Mouse (Mus musculus): ENCODE data around the gene Hdac11. TPM values are rescaled to one million over a fixed set of nuclear protein-coding genes. Genes with fewer than 3 reads are reported as not detected.

Gene Hdac11
- total RNA-seq, 2 experiments from 2014 or later: 9.4 to 12.6 TPM

- intact Hi-C loops (cut with DNase I): loop anchor here (1.0 to 5.0 kb wide), 2 partner anchors 116 to 247 kb away; partner anchors contain the start of gene Wnt7a
These were observed 8.7 kb downstream of the Hdac11 start for GRCm38 (mm10) chr6:91165210-91165609.

GRCm38 (mm10) chr6:91167828-91168227 is 11.4 kb downstream of the Hdac11 start:
- DNase-seq: no peak
- intact Hi-C loops (cut with DNase I): loop anchor here (5.0 kb wide), 1 partner anchor 244 kb away; the partner anchor contains the start of gene Wnt7a

More at GRCm38 (mm10) chr6:91165210-91165609, 8.7 kb downstream of the Hdac11 start:
- DNase-seq: peak; percentile 80 to 85

GRCm38 (mm10) chr6:91169129-91169528 is 12.7 kb downstream of the Hdac11 start:
- intact Hi-C loops (cut with DNase I): loop anchor here (5.0 kb wide), 1 partner anchor 243 kb away; the partner anchor contains the start of gene Wnt7a
- DNase-seq: no peak

GRCm38 (mm10) chr6:91171396-91171895 is 15.0 kb downstream of the Hdac11 start:
- DNase-seq: no peak
- intact Hi-C loops (cut with DNase I): no loop called here

- no peak for DNase-seq
- intact Hi-C loops (cut with DNase I): no loop called here
These were observed 15.9 kb downstream of the Hdac11 start for GRCm38 (mm10) chr6:91172381-91172780.

- intact Hi-C loops (cut with DNase I): loop anchor here (1.0 kb wide), 2 partner anchors 104 to 108 kb away; no protein-coding TSS in a partner anchor
- DNase-seq: peak; percentile 82 to 87
These were observed 16.9 kb downstream of the Hdac11 start for GRCm38 (mm10) chr6:91173221-91173880.

- no peak for DNase-seq
- intact Hi-C loops (cut with DNase I): no loop called here
These were observed 17.7 kb downstream of the Hdac11 start for GRCm38 (mm10) chr6:91174211-91174610.

- peak; percentile 56 to 62 for DNase-seq
- intact Hi-C loops (cut with DNase I): loop anchor here (5.0 kb wide), 1 partner anchor 42 kb away; no protein-coding TSS in a partner anchor
These were observed 24.3 kb downstream of the Hdac11 start for GRCm38 (mm10) chr6:91180767-91181171.

- intact Hi-C loops (cut with DNase I): loop anchor here (5.0 kb wide), 1 partner anchor 41 kb away; no protein-coding TSS in a partner anchor
- peak; percentile 91 to 93 for DNase-seq
These were observed 24.9 kb downstream of the Hdac11 start for GRCm38 (mm10) chr6:91181320-91181719.

GRCm38 (mm10) chr6:91182075-91182490 is 25.6 kb downstream of the Hdac11 start:
- no peak for DNase-seq
- intact Hi-C loops (cut with DNase I): loop anchor here (5.0 kb wide), 1 partner anchor 40 kb away; no protein-coding TSS in a partner anchor

GRCm38 (mm10) chr6:91183041-91183440 is 26.6 kb downstream of the Hdac11 start:
- no peak for DNase-seq
- intact Hi-C loops (cut with DNase I): loop anchor here (5.0 kb wide), 1 partner anchor 39 kb away; no protein-coding TSS in a partner anchor

- intact Hi-C loops (cut with DNase I): loop anchor here (5.0 kb wide), 1 partner anchor 38 kb away; no protein-coding TSS in a partner anchor
- peak; percentile 62 to 64 for DNase-seq
These were observed 27.5 kb downstream of the Hdac11 start for GRCm38 (mm10) chr6:91183980-91184379.

- intact Hi-C loops (cut with DNase I): loop anchor here (5.0 kb wide), 1 partner anchor 38 kb away; no protein-coding TSS in a partner anchor
- no peak for DNase-seq
These were observed 28.3 kb downstream of the Hdac11 start for GRCm38 (mm10) chr6:91184776-91185175.

- peak; percentile 64 to 75 for DNase-seq
- intact Hi-C loops (cut with DNase I): no loop called here
These were observed 29.0 kb downstream of the Hdac11 start for GRCm38 (mm10) chr6:91185502-91185901.

GRCm38 (mm10) chr6:91186161-91186931 is 29.9 kb downstream of the Hdac11 start:
- intact Hi-C loops (cut with DNase I): no loop called here
- no peak for DNase-seq

GRCm38 (mm10) chr6:91186934-91187333 is 30.5 kb downstream of the Hdac11 start:
- DNase-seq: peak in 1 of 2 experiments; percentile 40
- intact Hi-C loops (cut with DNase I): no loop called here

GRCm38 (mm10) chr6:91187871-91188270 is 31.4 kb downstream of the Hdac11 start:
- peak in 1 of 2 experiments; percentile 35 for DNase-seq
- intact Hi-C loops (cut with DNase I): no loop called here

- intact Hi-C loops (cut with DNase I): no loop called here
- DNase-seq: no peak
These were observed 33.5 kb downstream of the Hdac11 start for GRCm38 (mm10) chr6:91189971-91190370.

GRCm38 (mm10) chr6:91191465-91191864 is 35.0 kb downstream of the Hdac11 start:
- intact Hi-C loops (cut with DNase I): no loop called here
- no peak for DNase-seq

- intact Hi-C loops (cut with DNase I): no loop called here
- DNase-seq: no peak
These were observed 36.0 kb downstream of the Hdac11 start for GRCm38 (mm10) chr6:91192421-91192820.
